Mouse (Mus musculus): ENCODE data around the gene Pole. TPM values are rescaled to one million over a fixed set of nuclear protein-coding genes. Genes with fewer than 3 reads are reported as not detected.

Pole gene
- total and polyA plus RNA-seq, 2 experiments from 2014 or later: 3.1 to 10.2 TPM

GRCm38 (mm10) chr5:110363179-110363821 lies 77.2 kb downstream of the Pole start:
- H3K4me1 ChIP-seq (ENCODE audit: insufficient read depth, low read length): no peaks in the 10 kb centered on the region
- 2% methylated on average over 63 of the region's 72 CpGs for WGBS
- peak; percentile 80 for ATAC-seq (ENCODE audit: low FRiP score)
- H3K4me3 ChIP-seq (ENCODE audit: low read depth, low read length): peak overlapping the region; percentile 46
- peak overlapping the region; percentile 61 for H3K9ac ChIP-seq (replicated peaks; ENCODE audit: low read length, poor library complexity, severe bottlenecking)
- peak overlapping the region; percentile 75 for H3K4me2 ChIP-seq (ENCODE audit: low read depth, low read length, poor library complexity, severe bottlenecking)
- peak; percentile 74 for DNase-seq (ENCODE audit: low spot score)
- TF ChIP-seq CTCF (IDR thresholded peaks at IDR 0.05): peak; percentile 56
- no peaks in the 10 kb centered on the region for H3K9me3 ChIP-seq (ENCODE audit: low read length)
- no peaks in the 10 kb centered on the region for H3K27me3 ChIP-seq (ENCODE audit: insufficient read depth, low read length)
- H3K36me3 ChIP-seq (ENCODE audit: insufficient read depth, low read length): peaks cover 12% of the 10 kb centered on the region
- H3K27ac ChIP-seq (ENCODE audit: low read depth, low read length): peak overlapping the region; percentile 59

- Histone ChIP-seq H3K27ac (ENCODE audit: low read depth, low read length) (peak overlapping the region; percentile 59; the same call in 1 of the 2 replicates), H3K9me3 (ENCODE audit: low read length) (no peaks in the 10 kb centered on the region), H3K9ac (replicated peaks; ENCODE audit: low read length, poor library complexity, severe bottlenecking) (0 out of 2 replicates have a peak overlapping the region, but pooled peaks have one; percentile 61), H3K4me1 (ENCODE audit: insufficient read depth, low read length) (no peaks in the 10 kb centered on the region), H3K27me3 (ENCODE audit: insufficient read depth, low read length) (no peaks in the 10 kb centered on the region), H3K4me3 (ENCODE audit: low read depth, low read length) (peak overlapping the region; percentile 46), H3K36me3 (ENCODE audit: insufficient read depth, low read length) (peaks cover 14% of the 10 kb centered on the region), H3K4me2 (ENCODE audit: low read depth, low read length, poor library complexity, severe bottlenecking) (peak overlapping the region; percentile 75)
- DNase-seq (ENCODE audit: low spot score) (peak; percentile 31), ATAC-seq (ENCODE audit: low FRiP score) (peak; percentile 6)
- TF ChIP-seq CTCF (IDR thresholded peaks at IDR 0.05): peak; percentile 28
- 45% methylated on average over 11 of the region's 11 CpGs for WGBS
Observed at GRCm38 (mm10) chr5:110363822-110364545, 77.9 kb downstream of the Pole start.

DNA sequence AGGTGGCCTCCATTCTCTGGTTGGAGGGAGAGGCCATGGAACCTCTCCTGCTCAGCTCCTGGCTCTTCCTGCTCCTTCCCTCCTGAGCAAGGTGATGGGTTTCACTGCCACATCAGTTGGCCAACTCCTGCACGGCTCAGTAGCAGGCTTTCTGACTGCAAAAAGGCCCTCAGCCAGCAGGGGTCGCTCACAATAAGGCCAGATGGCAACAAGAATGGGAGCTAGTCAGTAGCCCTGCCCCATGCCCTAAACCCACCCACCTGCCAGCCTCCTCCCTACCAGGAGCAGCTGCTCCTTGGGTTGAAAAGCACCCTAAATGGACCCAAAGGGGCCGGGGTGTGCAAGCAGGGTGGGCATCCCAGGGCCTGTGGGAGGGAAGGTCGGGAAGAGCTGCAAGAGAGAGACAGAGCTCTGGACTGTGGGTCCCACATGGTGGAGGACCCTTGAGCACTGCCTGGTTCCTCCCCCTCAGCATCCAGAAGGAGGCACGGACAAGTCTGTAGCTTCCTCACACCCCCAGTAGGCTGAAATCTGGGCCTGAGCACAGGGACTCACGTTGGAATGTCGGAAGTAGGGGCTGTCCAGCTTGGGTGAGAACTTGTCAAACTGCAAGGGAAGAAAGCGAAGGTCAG lies 90.8 kb downstream of the Pole start:
- no peaks in the 10 kb centered on the region for H3K4me1 ChIP-seq (ENCODE audit: insufficient read depth, low read length)
- TF ChIP-seq CTCF (IDR thresholded peaks at IDR 0.05): peak; percentile 82
- no peak overlapping the region for H3K9ac ChIP-seq (replicated peaks; ENCODE audit: low read length, poor library complexity, severe bottlenecking)
- no peak overlapping the region for H3K27ac ChIP-seq (ENCODE audit: low read depth, low read length)
- no peaks in the 10 kb centered on the region for H3K27me3 ChIP-seq (ENCODE audit: insufficient read depth, low read length)
- WGBS: 57% methylated on average over 8 of the region's 8 CpGs
- DNase-seq (ENCODE audit: low spot score): peak; percentile 77
- H3K36me3 ChIP-seq (ENCODE audit: insufficient read depth, low read length): peaks cover 53% of the 10 kb centered on the region
- no peaks in the 10 kb centered on the region for H3K9me3 ChIP-seq (ENCODE audit: low read length)
- H3K4me2 ChIP-seq (ENCODE audit: low read depth, low read length, poor library complexity, severe bottlenecking): no peak overlapping the region
- ATAC-seq (ENCODE audit: low FRiP score): no peak
- H3K4me3 ChIP-seq (ENCODE audit: low read depth, low read length): no peak overlapping the region

GRCm38 (mm10) chr5:110378181-110378583 lies 92.1 kb downstream of the Pole start:
- no peak for TF ChIP-seq CTCF (IDR thresholded peaks at IDR 0.05)
- Histone ChIP-seq H3K4me1 (ENCODE audit: insufficient read depth, low read length) (no peaks in the 10 kb centered on the region), H3K27me3 (ENCODE audit: insufficient read depth, low read length) (no peaks in the 10 kb centered on the region), H3K9ac (replicated peaks; ENCODE audit: low read length, poor library complexity, severe bottlenecking) (no peak overlapping the region), H3K36me3 (ENCODE audit: insufficient read depth, low read length) (peaks cover 54% of the 10 kb centered on the region), H3K9me3 (ENCODE audit: low read length) (no peaks in the 10 kb centered on the region), H3K4me2 (ENCODE audit: low read depth, low read length, poor library complexity, severe bottlenecking) (no peak overlapping the region), H3K4me3 (ENCODE audit: low read depth, low read length) (no peak overlapping the region), H3K27ac (ENCODE audit: low read depth, low read length) (no peak overlapping the region)
- DNase-seq (ENCODE audit: low spot score) (peak; percentile 24), ATAC-seq (ENCODE audit: low FRiP score) (peak; percentile 47; the same call in 1 of the 2 replicates)
- 41% methylated on average over 20 of the region's 20 CpGs for WGBS

- no peak overlapping the region for H3K27ac ChIP-seq (ENCODE audit: low read depth, low read length)
- H3K4me2 ChIP-seq (ENCODE audit: low read depth, low read length, poor library complexity, severe bottlenecking): no peak overlapping the region
- no peaks in the 10 kb centered on the region for H3K27me3 ChIP-seq (ENCODE audit: insufficient read depth, low read length)
- WGBS: 92% methylated on average over 15 of the region's 15 CpGs
- H3K4me3 ChIP-seq (ENCODE audit: low read depth, low read length): no peak overlapping the region
- peaks cover 52% of the 10 kb centered on the region for H3K36me3 ChIP-seq (ENCODE audit: insufficient read depth, low read length)
- no peaks in the 10 kb centered on the region for H3K4me1 ChIP-seq (ENCODE audit: insufficient read depth, low read length)
- DNase-seq (ENCODE audit: low spot score) (no peak), ATAC-seq (ENCODE audit: low FRiP score) (no peak)
- TF ChIP-seq CTCF (IDR thresholded peaks at IDR 0.05): no peak
- no peaks in the 10 kb centered on the region for H3K9me3 ChIP-seq (ENCODE audit: low read length)
- no peak overlapping the region for H3K9ac ChIP-seq (replicated peaks; ENCODE audit: low read length, poor library complexity, severe bottlenecking)
Observed at GRCm38 (mm10) chr5:110379086-110379485, 93.0 kb downstream of the Pole start.
